Mouse (Mus musculus) midbrain, embryonic 13.5 days (tissue): ENCODE results near the gene Mast4. TPM values are rescaled to one million over a fixed set of nuclear protein-coding genes. Genes with fewer than 3 reads are reported as not detected.

Experiments
- ATAC-seq: fragments of 200-750 bp; cut with Nextera tagmentation; 2 replicates; pipeline ENCODE4 v1.8.0; 2017; ENCODE audit warnings: mild to moderate bottlenecking, moderate TSS enrichment, moderate library complexity
- H3K27ac ChIP-seq: fragments of 300-500 bp; sonication (generic); 2 replicates; pipeline ENCODE4 v1.5.1; 2015; ENCODE audit warnings: inconsistent platforms, mild to moderate bottlenecking, moderate library complexity
- H3K27me3 ChIP-seq: fragments of 300-500 bp; sonication (generic); 2 replicates; pipeline ENCODE4 v1.6.1; 2015; ENCODE audit warnings: mild to moderate bottlenecking, inconsistent platforms
- H3K36me3 ChIP-seq: fragments of 300-500 bp; sonication (generic); 2 replicates; pipeline ENCODE4 v1.6.1; 2015; ENCODE audit warnings: mild to moderate bottlenecking, inconsistent platforms
- H3K4me1 ChIP-seq: fragments of 300-500 bp; sonication (generic); replicated peaks from 2 replicates; pipeline ENCODE4 v1.6.1; 2015; ENCODE audit warnings: inconsistent platforms
- H3K4me2 ChIP-seq: fragments of 300-500 bp; sonication (generic); replicated peaks from 2 replicates; pipeline ENCODE4 v1.6.1; 2015; ENCODE audit warnings: moderate library complexity, mild to moderate bottlenecking, inconsistent platforms
- H3K4me3 ChIP-seq: fragments of 300-500 bp; sonication (generic); replicated peaks from 2 replicates; pipeline ENCODE4 v1.5.1; 2015; ENCODE audit warnings: mild to moderate bottlenecking, inconsistent platforms
- H3K9ac ChIP-seq: fragments of 300-500 bp; sonication (generic); replicated peaks from 2 replicates; pipeline ENCODE4 v1.6.1; 2015; ENCODE audit warnings: mild to moderate bottlenecking, inconsistent platforms
- H3K9me3 ChIP-seq: fragments of 300-500 bp; sonication (generic); 2 replicates; pipeline ENCODE4 v1.6.1; 2016; ENCODE audit warnings: mild to moderate bottlenecking, inconsistent platforms
- WGBS: fragments of 180-500 bp; shearing (Covaris S2); methylation state at CpG from one replicate; pipeline ENCODE4 v1.1.7; 2015; 5-methylcytosine and 5-hydroxymethylcytosine counted together
- polyA plus RNA-seq: library from polyadenylated mRNA; unstranded; fragments of >200 nt; fragmentation: Nextera tagmentation; extraction: Ambion mirVana; gene quantifications from 2 replicates; pipeline ENCODE4 v1.2.1, GENCODE M21; 2015

The Mast4 gene
- polyA plus RNA-seq, 1 experiment from 2014 or later = 33.4 TPM

DNA sequence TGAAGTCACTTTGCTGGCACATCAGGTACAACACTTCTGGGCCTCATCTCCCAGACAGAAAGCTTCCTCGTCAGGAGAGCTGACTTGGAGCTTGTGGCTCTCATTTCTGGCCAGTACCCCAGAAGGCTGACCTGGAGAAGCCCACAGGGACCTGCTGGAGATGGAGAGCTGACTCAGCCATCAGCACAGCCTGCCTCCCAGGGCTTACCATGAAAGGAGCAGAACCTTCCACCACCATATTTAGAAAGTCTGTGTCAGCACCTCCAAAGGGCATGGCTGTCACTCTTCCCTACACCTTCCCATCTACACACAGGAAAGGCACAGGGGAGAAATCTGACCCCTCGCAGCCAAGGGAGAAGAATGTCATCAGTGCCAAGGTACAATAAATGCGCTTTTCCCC is 385.3 kb downstream of the Mast4 start:
- Histone ChIP-seq H3K4me3 (no peak overlapping the region), H3K4me1 (peaks cover 22% of the 10 kb centered on the region), H3K27ac (no peak overlapping the region), H3K4me2 (no peak overlapping the region), H3K36me3 (no peaks in the 10 kb centered on the region), H3K9me3 (no peaks in the 10 kb centered on the region), H3K9ac (no peak overlapping the region), H3K27me3 (no peaks in the 10 kb centered on the region)
- ATAC-seq = no peak
- 87% methylated on average over 3 of the region's 3 CpGs for WGBS

DNA sequence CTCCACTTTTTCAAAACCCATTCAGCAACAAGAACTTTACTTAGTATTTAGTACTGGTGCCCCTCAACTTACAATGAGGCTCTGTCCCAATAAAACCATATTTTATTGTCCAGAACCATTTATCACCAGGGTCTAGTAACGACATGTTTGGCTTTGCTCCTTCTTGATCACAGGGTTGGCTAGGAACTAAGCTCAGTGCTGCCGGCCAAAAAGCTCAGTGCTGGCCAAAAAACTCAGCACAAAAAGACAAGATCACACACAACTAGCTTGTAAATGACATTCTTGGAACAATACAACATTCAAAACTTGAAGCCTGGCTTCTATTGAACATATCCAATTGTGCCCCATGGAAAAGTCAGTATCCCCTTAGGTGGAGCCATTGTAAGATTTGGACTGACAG is 386.8 kb downstream of the Mast4 start:
- H3K9ac ChIP-seq = no peak overlapping the region
- no peak overlapping the region for H3K4me2 ChIP-seq
- ATAC-seq = no peak
- H3K9me3 ChIP-seq = no peaks in the 10 kb centered on the region
- H3K4me3 ChIP-seq = no peak overlapping the region
- H3K4me1 ChIP-seq = peaks cover 22% of the 10 kb centered on the region
- 88% methylated on average over 2 of the region's 2 CpGs for WGBS
- H3K27me3 ChIP-seq = no peaks in the 10 kb centered on the region
- no peaks in the 10 kb centered on the region for H3K36me3 ChIP-seq
- no peak overlapping the region for H3K27ac ChIP-seq

DNA sequence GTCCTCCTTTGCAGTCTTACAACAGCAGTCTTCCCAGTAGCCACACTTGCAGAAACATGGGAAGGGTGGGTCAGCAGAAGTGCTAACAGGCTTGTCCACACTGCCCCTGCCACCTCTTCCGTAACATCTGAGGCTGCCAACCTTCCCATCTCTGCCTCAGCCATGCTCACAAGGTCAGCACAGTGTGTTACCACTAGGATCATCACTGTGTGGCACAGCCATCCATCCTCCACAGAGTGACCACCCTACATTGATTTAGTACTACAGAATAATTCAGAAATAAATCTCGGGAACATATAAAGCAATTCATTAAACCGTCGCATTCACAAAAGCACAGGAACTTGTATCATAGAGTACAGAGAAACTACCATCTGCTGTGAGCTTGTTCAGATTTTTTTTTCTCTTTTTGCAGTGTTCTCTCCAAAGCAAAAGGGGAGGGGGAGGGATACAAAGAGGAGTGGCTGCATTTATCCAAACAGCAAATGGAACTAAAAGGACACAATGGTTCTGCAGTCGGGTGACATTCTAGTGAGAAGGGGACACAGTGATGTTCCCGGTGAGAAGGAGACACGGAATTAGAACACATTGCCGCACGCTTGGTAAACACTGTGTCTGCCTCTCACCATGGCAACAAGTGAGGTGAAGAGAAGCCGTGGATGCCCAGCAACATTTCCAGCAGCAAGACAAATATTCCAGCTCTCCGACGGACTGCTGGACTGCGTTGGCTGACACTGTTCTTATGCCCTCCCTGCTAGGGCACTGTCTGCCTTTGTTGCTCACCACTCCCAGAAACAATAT is 388.1 kb downstream of the Mast4 start:
- H3K27ac ChIP-seq = no peak overlapping the region
- H3K4me2 ChIP-seq = no peak overlapping the region; the same call in 1 of the 2 replicates
- H3K9me3 ChIP-seq = no peaks in the 10 kb centered on the region
- no peak overlapping the region for H3K9ac ChIP-seq
- no peaks in the 10 kb centered on the region for H3K36me3 ChIP-seq
- H3K4me1 ChIP-seq = peaks cover 22% of the 10 kb centered on the region
- no peak overlapping the region for H3K4me3 ChIP-seq
- ATAC-seq = peak; percentile 67
- H3K27me3 ChIP-seq = no peaks in the 10 kb centered on the region
- 51% methylated on average over 13 of the region's 13 CpGs for WGBS

DNA sequence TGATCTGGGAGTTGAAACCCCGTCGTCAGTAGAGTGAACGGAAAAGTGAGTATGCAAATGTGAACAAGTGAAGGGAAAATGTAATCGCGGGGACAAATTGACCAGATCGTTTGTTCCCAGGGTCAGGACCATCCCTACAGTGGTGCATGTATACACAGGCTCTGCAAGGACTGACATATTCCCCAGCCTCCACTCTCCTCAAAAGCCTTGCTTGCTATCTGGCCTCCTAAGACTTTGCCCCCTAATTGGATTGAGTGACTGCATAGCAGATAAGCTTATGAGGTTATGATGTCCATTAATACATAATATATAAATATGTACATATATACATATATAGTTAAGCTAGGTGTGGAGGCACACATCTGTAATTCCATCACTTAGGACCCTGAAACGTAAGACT is 388.8 kb downstream of the Mast4 start:
- Histone ChIP-seq H3K27me3 (no peaks in the 10 kb centered on the region), H3K27ac (no peak overlapping the region), H3K9ac (no peak overlapping the region), H3K4me2 (no peak overlapping the region), H3K4me3 (no peak overlapping the region), H3K9me3 (no peaks in the 10 kb centered on the region), H3K4me1 (peaks cover 22% of the 10 kb centered on the region), H3K36me3 (no peaks in the 10 kb centered on the region)
- WGBS = 90% methylated on average over 7 of the region's 7 CpGs
- ATAC-seq = no peak

DNA sequence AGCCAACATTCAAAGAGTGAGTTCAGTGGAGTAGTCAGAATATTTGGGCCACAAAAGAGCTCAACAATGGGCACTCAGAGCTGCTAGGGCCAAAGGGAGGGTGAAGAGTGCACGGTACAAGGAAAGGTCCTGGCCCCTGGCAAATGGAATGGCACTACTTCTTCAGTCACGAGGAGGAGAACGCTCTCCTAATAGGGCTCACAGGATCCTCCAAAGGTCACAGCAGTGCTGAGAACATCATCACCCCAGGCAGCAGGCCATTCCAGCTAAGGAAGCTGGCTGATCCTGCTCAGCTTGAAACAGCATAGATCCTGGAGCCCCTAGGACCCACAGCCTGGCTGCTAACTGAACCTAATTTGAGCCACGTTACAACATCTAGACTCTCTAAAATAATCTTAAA is 389.8 kb downstream of the Mast4 start:
- no peaks in the 10 kb centered on the region for H3K27me3 ChIP-seq
- no peaks in the 10 kb centered on the region for H3K36me3 ChIP-seq
- WGBS = 83% methylated on average over 4 of the region's 4 CpGs
- no peak overlapping the region for H3K9ac ChIP-seq
- H3K27ac ChIP-seq = no peak overlapping the region
- H3K4me1 ChIP-seq = peaks cover 13% of the 10 kb centered on the region
- no peak for ATAC-seq
- no peak overlapping the region for H3K4me2 ChIP-seq
- H3K4me3 ChIP-seq = no peak overlapping the region
- H3K9me3 ChIP-seq = no peaks in the 10 kb centered on the region

DNA sequence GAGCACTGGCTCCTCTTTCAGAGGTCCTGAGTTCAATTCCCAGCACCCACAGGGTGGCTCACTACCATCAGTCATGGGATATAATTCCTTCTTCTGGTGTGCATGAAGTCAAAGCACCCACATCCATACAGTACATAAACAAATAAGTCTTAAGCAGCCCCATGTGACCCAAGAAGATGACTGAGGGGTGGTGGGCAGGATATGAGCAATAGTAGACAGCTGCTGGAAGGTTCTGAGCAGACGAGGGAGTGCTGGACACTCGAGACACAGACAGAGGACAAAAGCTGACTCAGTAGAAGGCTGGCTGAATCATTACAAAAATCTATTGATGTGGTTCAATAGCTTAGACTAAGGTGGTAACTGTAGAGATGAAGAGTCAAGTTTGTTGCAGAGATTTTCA is 391.7 kb downstream of the Mast4 start:
- no peaks in the 10 kb centered on the region for H3K9me3 ChIP-seq
- H3K27ac ChIP-seq = no peak overlapping the region
- no peaks in the 10 kb centered on the region for H3K27me3 ChIP-seq
- no peak overlapping the region for H3K9ac ChIP-seq
- no peak for ATAC-seq
- no peak overlapping the region for H3K4me3 ChIP-seq
- H3K36me3 ChIP-seq = no peaks in the 10 kb centered on the region
- H3K4me1 ChIP-seq = peaks cover 12% of the 10 kb centered on the region; the same call in 1 of the 2 replicates
- no peak overlapping the region for H3K4me2 ChIP-seq
- 87% methylated on average over 2 of the region's 2 CpGs for WGBS

DNA sequence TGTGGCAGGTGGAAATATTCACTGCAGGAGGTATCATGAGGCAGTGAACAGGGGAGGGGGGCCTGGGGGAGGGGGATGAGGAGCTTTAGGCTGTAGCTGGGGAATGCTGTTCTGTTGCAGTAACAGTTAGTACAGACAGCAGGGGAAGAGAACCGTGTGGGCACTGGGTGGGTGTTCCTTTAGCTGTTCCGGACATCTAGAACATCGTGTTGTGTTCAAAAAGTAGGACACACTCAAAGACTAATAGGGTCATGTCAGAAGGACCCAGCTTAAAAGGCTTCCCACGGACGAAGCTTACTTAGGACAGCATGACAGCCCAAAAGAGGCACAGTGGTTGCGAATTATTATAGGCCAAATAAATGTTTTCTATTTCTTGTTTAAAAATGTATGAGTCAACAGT is 393.8 kb downstream of the Mast4 start:
- no peaks in the 10 kb centered on the region for H3K4me1 ChIP-seq
- no peaks in the 10 kb centered on the region for H3K9me3 ChIP-seq
- H3K4me2 ChIP-seq = no peak overlapping the region
- no peak overlapping the region for H3K27ac ChIP-seq
- H3K9ac ChIP-seq = no peak overlapping the region
- H3K27me3 ChIP-seq = no peaks in the 10 kb centered on the region
- H3K36me3 ChIP-seq = no peaks in the 10 kb centered on the region
- no peak for ATAC-seq
- no peak overlapping the region for H3K4me3 ChIP-seq
- WGBS = 88% methylated on average over 6 of the region's 6 CpGs

DNA sequence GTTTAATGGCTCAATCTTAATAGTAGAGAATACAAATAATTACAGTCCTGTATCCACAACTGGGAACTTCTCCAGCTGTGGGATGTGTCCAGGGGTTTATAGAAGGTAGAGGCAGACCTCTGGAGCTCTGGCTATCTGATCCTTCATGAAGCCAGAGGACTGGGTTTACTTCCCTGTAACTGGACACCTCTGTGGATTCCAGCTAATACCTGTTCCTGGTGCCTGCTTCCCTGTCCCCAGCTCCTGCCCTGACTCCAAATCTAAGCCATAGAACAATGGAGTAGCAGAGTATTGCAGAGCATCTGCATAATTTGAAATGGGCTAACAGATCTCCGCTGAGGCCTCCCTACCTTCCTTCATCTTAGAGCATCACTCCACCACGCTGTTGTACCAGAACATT is 398.1 kb downstream of the Mast4 start:
- 93% methylated on average over 2 of the region's 2 CpGs for WGBS
- Histone ChIP-seq H3K9me3 (no peaks in the 10 kb centered on the region), H3K36me3 (no peaks in the 10 kb centered on the region), H3K4me2 (no peak overlapping the region), H3K9ac (no peak overlapping the region), H3K27ac (no peak overlapping the region), H3K4me1 (peaks cover 3% of the 10 kb centered on the region; the same call in 1 of the 2 replicates), H3K4me3 (no peak overlapping the region), H3K27me3 (no peaks in the 10 kb centered on the region)
- no peak for ATAC-seq

DNA sequence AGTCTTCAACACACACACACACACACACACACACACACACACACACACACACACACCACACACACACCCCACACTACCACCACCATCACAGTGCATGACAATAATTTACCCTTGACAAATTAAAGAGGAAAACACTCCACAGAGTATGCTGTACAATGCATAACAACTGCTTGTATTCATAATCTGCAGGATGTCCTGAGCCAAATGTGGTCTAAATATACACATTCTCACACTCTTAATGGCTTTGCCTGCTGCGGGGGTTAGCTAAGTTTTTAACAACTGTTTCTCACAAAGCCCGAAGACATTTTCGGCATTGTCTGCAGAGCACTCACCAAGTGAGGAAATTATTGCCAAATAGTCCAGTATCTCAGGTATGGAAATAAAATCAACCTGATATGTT is 398.5 kb downstream of the Mast4 start:
- H3K4me3 ChIP-seq = no peak overlapping the region
- no peak for ATAC-seq
- no peak overlapping the region for H3K9ac ChIP-seq
- H3K36me3 ChIP-seq = no peaks in the 10 kb centered on the region
- H3K4me2 ChIP-seq = no peak overlapping the region
- peaks cover 3% of the 10 kb centered on the region; the same call in 1 of the 2 replicates for H3K4me1 ChIP-seq
- no peaks in the 10 kb centered on the region for H3K9me3 ChIP-seq
- WGBS = 94% methylated on average over 3 of the region's 3 CpGs
- H3K27me3 ChIP-seq = no peaks in the 10 kb centered on the region
- H3K27ac ChIP-seq = no peak overlapping the region

DNA sequence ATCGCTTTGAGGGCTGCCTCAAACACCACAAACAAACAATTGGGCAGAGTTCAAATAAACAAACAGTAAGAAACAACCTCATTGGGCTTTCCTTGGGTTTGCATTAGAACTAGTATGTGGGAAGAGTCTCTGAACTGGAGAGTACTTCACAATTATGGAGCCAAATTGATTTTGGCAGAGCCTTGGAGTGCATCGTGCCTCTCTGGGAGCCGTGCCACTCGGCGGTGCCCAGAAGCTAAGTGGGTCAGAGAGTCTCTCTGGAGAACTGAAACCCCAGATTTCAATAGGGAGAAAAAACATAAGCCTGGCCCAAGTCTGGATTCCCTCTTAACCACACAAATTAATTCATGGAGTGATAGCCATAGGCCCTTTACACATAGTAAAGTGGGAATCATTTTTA is 400.6 kb downstream of the Mast4 start:
- Histone ChIP-seq H3K9ac (no peak overlapping the region), H3K27me3 (no peaks in the 10 kb centered on the region), H3K36me3 (no peaks in the 10 kb centered on the region), H3K27ac (no peak overlapping the region), H3K4me3 (no peak overlapping the region), H3K4me1 (peaks cover 3% of the 10 kb centered on the region; the same call in 1 of the 2 replicates), H3K9me3 (no peaks in the 10 kb centered on the region), H3K4me2 (no peak overlapping the region)
- ATAC-seq = no peak
- 88% methylated on average over 5 of the region's 5 CpGs for WGBS

DNA sequence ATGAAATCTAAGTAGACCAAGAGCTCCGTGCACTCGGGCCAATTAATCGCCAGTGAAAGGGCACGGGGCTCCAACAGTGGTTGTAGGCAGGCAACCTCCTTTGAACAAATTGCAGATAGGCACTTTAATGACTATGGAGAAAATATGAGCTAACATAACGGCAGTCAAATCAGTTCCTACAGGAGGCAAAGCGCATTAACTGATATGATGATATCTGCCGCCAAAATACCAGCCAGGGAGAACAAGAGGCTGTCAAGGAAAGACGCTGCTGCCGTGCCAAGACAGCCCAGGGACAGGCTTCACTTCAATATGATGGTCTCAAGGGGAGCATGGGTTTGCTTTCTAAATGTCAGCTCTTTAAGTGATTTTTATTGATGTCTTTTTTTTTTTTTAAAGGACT is 401.9 kb downstream of the Mast4 start:
- Histone ChIP-seq H3K9ac (no peak overlapping the region), H3K9me3 (no peaks in the 10 kb centered on the region), H3K4me3 (no peak overlapping the region), H3K27ac (no peak overlapping the region), H3K27me3 (no peaks in the 10 kb centered on the region), H3K4me1 (peaks cover 4% of the 10 kb centered on the region; the same call in 1 of the 2 replicates), H3K36me3 (no peaks in the 10 kb centered on the region), H3K4me2 (no peak overlapping the region)
- 77% methylated on average over 9 of the region's 9 CpGs for WGBS
- ATAC-seq = no peak

DNA sequence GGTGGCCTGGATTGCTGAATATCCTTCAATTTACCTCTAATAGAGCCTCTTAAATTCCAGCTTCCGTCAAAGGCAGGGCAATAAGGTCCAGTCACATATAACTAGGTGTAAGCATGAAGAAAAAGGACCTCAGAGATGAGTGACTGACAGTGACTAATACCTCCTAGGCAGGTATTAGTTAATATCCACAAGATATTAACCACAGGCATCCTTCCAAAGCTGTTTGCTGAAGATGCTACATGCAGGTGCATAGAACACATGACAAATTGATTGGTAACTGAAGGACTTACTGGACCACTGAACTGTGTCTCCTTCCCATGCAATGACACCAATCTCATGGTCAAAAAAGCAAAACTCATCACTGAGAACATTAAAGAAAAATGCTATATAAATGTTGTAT is 402.3 kb downstream of the Mast4 start:
- 93% methylated on average over 1 of the region's 1 CpGs for WGBS
- H3K27me3 ChIP-seq = no peaks in the 10 kb centered on the region
- no peak for ATAC-seq
- H3K9ac ChIP-seq = no peak overlapping the region
- H3K4me1 ChIP-seq = peaks cover 6% of the 10 kb centered on the region; the same call in 1 of the 2 replicates
- no peaks in the 10 kb centered on the region for H3K9me3 ChIP-seq
- no peaks in the 10 kb centered on the region for H3K36me3 ChIP-seq
- H3K4me3 ChIP-seq = no peak overlapping the region
- H3K27ac ChIP-seq = no peak overlapping the region
- no peak overlapping the region for H3K4me2 ChIP-seq
